Mouse (Mus musculus): Measurements from ENCODE around the gene Hmcn1.

Gene Hmcn1

DNA sequence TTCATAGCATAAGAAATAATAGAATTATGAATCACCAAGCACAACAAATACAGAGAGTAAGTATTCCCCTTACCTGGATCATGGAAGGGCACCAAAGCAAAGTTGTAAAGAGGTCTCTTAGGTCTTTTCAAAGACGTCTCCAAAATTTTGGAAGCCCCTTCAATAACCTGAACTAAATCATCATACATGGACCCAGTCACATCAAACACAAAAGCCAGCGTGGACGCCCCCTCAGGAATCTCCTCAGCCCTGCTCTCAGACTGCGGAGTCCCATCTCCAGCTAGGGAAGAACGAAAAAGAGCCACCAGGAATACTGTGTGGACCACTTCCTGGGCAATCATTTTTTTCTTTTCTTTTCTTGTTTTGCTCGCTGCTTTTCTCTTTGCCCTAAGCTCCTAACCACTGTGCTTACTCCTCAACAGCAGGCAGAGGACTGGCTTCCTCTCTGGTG is 499 bp downstream of the Hmcn1 start:
- DNase-seq (ENCODE audit: low read depth, low spot score): no peak

DNA sequence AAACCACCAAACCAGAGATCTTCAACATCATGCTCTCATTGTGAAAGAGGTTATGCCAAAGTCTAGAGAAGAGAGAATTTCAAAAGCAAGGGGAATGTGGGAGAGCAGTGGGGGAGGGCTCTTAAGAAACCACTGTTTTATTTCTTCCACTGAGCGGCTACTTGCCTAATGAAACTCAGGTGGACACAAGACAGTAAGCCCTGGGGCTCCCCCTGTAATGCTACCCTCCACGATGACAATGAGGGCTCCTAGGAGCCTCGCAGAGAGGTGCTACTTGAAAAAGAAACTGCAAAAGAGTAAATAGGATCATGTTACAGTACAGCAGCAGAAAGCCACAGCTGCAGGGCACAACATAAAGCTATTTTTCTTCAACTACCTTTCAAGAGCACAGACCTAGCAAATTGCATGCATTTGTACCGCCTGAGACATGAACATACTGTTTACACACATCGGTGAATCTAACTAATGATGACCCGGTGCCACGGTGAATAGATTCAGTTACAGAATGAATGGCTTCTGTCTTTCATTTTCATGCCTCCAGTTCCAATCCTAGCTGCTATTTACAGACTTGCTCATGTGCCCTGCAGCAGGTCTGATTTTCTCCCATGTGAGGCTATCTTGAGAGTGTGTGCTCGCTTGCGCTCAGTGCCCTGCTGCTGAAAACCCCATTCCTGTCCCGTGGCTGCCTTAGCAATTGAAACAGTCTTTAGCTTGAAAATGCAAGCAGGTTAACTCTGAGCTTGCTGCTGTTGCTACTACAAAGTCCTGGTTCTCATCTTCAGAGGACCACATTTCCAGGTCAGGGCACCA is 1.3 kb downstream of the Hmcn1 start:
- DNase-seq (ENCODE audit: low read depth, low spot score): peak; percentile 70

- DNase-seq (ENCODE audit: low read depth, low spot score): no peak
Observed at GRCm38 (mm10) chr1:150984888-150985287, 8.3 kb downstream of the Hmcn1 start.

- no peak for DNase-seq (ENCODE audit: low read depth, low spot score)
Observed at GRCm38 (mm10) chr1:150984092-150984503, 9.1 kb downstream of the Hmcn1 start.

DNA sequence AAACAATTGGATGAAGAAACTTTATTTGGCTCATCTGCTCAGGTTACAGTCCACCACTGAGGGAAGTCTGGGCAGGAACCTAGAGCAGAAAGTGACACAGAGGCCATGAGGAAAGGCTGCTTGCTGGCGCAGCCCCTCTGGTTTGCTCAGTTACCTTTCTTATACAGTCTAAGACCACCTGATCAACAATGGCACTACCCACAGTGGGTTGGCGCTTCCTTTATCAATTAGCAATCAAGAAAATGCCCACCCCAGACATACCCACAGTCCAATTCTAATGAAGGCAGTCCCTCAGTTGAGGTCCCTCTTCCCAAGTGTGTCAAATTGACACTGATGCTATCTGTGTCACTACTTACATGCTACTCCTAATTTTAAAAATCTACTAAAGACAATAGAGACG is 14.6 kb downstream of the Hmcn1 start:
- DNase-seq (ENCODE audit: low read depth, low spot score): no peak

DNA sequence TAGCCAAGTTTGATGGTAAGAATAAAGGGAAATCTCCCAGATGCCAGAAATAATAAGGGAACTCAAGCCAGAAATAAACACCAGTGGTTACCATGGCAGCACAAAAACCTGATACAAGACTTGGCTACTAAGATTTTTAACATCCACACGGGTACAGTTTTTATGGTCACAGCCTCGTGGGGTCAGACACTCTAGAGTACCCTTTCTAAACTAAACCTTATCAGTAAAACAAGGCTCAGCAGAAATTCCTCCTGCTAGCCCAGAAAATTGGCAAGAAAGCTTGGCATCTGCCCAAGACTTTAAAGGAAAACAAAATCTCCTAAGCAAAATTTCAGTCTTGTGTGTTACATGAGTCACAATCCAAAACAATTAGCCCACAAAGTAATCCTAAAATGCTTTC is 17.0 kb downstream of the Hmcn1 start:
- no peak for DNase-seq (ENCODE audit: low read depth, low spot score)

DNA sequence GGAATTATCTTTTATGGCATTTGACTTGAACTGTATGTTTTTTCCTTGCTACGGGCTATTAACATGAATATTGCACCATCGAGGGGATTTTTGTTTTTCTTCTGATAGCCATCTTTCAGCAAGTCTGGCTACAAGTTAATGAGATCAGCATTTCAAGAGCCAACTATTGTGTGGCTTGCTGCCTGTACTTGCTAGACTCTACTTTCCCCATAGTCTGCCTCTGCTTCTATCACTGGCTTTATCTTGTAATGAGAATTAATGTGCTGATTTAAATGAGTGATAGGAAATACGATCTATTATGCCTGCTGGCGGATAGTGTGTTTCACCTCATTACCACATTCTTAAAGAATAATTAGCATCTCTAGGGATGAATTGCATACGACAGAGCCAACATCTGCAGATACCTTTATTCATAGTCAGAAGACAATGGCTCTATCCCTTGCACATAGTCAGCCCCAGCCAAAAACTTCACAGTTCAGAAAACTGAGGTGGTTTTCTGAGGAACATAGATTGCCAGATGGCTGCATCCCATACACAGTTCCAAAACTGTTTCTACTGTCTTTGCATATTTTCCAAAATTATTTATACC is 33.7 kb downstream of the Hmcn1 start:
- DNase-seq (ENCODE audit: low read depth, low spot score): no peak

DNA sequence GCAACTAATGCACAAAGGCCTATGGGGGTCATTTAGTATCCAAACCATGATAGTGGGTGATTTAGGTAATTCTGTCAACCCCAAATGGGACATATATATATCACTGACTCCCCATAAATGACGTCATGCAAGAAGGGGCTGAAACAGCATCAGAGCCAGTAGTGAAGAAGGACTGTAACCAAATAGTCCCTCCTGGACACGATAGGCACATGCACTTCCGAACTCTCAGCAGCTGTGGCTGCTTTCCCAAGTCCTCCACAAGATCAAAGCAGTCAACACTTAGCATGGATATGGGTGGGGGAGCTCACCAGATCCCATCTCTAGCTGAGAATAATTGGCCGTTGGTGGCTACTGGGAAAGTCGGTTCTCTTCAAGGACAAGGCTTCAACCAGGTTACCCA is 42.2 kb downstream of the Hmcn1 start:
- DNase-seq (ENCODE audit: low read depth, low spot score): no peak

GRCm38 (mm10) chr1:150950046-150950445 is 43.2 kb downstream of the Hmcn1 start:
- DNase-seq (ENCODE audit: low read depth, low spot score): peak; percentile 84

DNA sequence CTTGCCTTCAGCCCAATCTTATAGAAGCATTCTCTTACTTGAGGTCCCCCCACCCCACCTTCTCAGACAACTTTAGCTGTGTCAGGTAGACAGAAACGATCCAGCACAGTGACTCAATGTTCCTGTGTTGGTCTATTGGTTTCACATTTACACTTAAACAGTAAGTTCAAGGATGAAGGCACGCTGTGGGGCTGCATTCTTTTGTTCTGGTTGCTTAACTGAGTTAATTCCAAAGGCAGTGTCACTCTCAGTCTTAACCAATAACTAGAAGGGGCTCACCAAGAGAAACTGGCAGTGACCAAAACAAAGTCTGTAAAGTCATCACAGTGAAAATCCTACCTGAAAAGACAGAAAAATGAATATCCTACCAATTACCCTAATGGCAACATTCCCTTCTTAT is 44.3 kb downstream of the Hmcn1 start:
- DNase-seq (ENCODE audit: low read depth, low spot score): no peak

DNA sequence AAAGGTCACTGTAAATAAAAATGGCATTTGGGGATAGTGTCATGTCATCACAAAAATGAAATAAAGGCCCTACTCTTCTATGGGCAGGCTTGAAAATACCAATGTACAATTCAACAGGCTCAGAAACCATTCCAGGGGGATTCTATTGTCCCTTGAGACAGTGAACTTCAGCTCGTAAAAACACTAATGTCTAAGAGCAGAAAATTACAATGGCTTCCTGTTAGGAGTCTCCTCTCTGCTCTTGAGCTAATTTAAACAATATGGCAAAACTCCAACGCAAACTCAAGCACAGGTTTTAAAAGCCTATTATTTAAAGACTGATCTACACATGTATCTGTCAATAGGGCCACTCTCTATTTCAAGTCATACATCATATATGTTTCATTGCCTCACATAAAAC is 49.6 kb downstream of the Hmcn1 start:
- DNase-seq (ENCODE audit: low read depth, low spot score): no peak

DNA sequence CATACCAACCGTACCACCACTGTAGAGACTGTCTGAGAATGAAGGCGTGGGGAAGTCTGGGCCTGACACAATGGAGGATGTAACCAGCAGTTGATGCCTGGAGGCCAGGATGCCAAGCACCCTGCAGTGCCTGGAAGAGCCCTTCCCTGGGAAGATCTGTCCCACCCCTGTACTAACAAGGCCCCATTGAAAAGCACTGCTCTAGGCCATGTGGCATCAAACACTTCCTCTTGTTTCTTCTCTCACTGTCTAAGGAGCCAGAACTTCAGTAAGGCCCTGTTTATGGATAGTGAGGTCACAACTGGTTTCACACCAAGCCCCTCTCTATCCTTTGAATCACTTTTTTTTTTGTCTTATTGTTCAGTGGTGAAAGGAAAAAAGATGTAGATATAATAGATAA is 51.1 kb downstream of the Hmcn1 start:
- DNase-seq (ENCODE audit: low read depth, low spot score): no peak

DNA sequence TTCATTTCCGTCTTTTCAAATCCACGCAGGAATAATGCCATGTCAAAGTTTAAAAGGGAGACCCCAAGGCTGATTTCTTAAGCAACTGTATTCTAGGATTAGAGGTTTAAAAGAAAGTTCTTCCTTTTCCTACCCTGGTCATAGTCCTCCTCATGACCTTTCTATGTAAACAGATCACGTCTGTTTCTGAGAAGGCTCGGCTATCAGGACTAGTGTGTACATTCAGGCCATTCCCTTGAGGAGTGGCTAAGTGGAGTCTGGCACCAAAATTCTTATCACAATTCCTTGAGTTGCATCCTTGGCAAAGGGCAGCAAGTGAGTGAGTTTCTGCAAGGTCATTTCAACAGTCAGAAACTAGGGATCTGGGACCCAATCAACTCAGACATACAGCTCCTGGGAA is 56.4 kb downstream of the Hmcn1 start:
- no peak for DNase-seq (ENCODE audit: low read depth, low spot score)

GRCm38 (mm10) chr1:150933616-150934015 is 59.6 kb downstream of the Hmcn1 start:
- DNase-seq (ENCODE audit: low read depth, low spot score): peak; percentile 55

DNA sequence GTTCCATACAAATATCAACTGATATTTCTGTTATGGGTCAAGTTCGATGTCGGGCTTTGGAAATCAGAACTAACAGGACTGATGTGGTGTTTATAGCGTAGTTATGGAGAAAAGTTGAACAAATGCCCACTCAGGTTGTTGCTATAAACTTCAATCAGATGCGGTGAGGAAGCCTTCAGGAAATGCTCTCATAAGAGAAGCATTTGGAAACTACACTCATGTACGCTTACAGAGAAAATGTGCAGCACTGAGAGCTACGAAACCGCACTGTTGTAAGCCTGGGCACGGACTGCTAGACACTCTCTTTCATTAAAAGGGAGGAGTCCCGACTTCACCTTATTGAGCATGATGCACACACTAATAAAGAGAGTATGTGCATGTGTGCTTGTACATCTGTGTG is 72.4 kb downstream of the Hmcn1 start:
- DNase-seq (ENCODE audit: low read depth, low spot score): no peak

GRCm38 (mm10) chr1:150920276-150920675 is 73.0 kb downstream of the Hmcn1 start:
- DNase-seq (ENCODE audit: low read depth, low spot score): peak; percentile 48

GRCm38 (mm10) chr1:150914936-150915335 is 78.3 kb downstream of the Hmcn1 start:
- no peak for DNase-seq (ENCODE audit: low read depth, low spot score)

DNA sequence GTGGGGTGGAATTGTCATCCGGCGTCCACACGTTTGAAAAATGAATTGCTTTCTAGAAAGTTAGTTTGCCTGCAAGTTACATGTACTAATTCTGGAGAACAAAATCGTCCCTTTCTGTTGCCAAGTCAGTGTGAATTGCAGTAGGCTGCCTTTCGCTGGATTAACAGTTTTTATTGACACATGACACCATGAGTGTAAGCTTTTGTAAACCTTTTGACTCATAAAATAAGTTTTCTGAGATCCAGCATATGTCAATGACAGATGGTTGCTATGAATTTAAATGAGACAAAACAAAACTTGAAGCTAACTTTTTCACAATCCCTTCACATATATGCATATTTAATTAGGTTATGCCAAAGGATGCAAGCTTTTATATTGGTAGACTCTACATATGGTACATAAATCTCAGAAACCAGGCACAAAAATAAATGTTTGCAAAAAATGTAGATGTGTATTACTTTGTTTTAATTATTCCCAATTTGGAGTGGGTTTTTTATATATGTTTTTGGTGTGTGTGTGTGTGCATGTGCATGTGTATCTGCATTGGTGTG is 79.6 kb downstream of the Hmcn1 start:
- no peak for DNase-seq (ENCODE audit: low read depth, low spot score)

DNA sequence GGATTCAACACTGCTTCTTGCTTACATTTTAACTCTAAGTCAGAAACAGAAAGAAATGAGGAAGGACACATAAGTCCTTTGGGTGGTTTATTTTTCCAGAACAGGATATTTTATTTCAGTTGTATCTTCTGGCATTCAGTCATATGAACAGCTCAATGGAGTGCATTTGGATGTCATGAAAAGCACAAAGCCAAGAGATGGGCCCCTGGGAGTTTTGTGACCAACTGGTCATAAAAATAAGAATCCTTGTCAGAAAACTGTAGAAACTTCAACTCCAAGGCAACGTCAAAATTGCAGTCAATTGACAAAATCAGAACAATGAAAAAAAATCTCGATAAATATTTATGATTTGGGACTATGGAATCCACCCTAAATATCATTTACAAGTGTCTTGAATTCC is 83.6 kb downstream of the Hmcn1 start:
- DNase-seq (ENCODE audit: low read depth, low spot score): no peak

DNA sequence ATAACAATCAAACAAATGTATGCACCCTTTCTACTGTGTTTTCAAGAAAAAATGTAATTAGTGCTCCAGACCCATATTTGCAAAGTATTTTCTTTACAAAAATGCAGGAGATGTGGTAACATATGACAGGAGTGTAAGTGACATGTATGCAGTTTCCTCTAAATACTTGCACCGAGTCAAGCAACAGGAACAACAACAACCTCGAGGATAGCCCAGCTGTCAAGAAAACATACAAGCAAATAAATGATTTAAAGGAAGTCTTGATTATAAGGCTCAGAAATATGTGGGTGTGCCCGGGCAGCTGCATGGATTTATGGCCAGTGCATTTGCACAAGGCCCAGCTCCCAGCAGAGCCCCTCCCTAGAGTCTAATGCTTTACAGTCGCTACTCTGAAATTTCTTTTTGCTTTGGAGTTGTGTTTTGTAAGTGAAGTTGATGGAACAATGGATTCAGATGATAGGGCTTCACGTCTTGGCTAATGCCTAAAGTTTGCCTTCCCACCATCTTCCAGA is 99.5 kb downstream of the Hmcn1 start:
- DNase-seq (ENCODE audit: low read depth, low spot score): no peak

GRCm38 (mm10) chr1:150890017-150890416 is 103.2 kb downstream of the Hmcn1 start:
- DNase-seq (ENCODE audit: low read depth, low spot score): no peak

DNA sequence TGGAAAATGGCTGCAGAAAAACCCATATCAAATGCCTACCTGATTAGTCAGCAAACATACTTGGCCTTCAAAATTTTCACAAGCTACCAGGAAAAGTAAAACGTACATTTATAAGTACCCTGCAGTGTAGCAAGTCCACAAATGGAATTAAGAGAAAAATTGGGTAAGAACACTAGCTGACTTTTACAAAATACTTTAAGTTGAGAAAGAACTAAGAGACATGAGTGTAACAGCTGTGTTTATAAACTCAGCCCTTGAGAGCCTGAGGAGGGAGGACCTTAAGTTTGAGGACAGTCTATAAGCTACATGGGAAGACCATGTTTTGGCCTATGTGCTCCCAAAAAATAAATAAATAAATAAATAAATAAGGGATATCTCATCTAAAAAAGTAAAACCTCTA is 107.0 kb downstream of the Hmcn1 start:
- DNase-seq (ENCODE audit: low read depth, low spot score): no peak

DNA sequence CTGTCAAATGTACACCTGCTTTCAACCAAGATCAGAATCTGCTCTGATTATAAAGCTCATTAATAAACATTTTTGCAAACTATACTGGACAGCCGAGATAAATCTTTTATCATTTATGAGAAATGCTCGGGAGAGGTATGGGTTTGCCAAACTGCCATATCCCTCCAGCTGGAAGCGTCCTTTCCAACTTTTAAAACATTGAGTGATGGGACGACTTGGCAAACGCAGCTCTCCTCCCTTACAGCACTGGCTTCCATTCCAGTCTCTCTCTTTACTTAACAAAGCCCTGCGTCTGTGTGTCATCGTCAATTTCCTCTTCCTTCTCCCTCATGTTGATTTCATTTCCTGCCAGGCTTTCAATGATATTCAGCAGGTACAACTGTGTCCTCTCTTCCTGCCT is 114.8 kb downstream of the Hmcn1 start:
- DNase-seq (ENCODE audit: low read depth, low spot score): no peak

Measured in forelimb bud, embryonic 11.5 days (tissue).